Mouse (Mus musculus): ENCODE measurements at regions not wholly inside any gene's neighbourhood (a gene's known extent, or its start where the extent isn't known, plus 50 kb on each side); places are given as distances from the start of the nearest gene placed in this dataset.

GRCm38 (mm10) chr14:54097026-54097425 lies 156.9 kb downstream of the Dad1 start:
- no peak for DNase-seq (ENCODE audit: low spot score)
- H3K9me3 ChIP-seq (replicated peaks; ENCODE audit: control insufficient read depth, low read length), result no peaks in the 10 kb centered on the region
- H3K9ac ChIP-seq (replicated peaks; ENCODE audit: low read depth, low read length), result no peak overlapping the region
- no peak overlapping the region for H3K4me3 ChIP-seq (ENCODE audit: low read depth, low read length)
- no peak overlapping the region for H3K27ac ChIP-seq (ENCODE audit: low read depth)
- ATAC-seq (ENCODE audit: insufficient read depth, low read depth), result no peak
- WGBS, result 58% methylated on average over 2 of the region's 2 CpGs
- no peaks in the 10 kb centered on the region for H3K36me3 ChIP-seq (replicated peaks; ENCODE audit: control insufficient read depth, insufficient read depth, low read length)
- peaks cover 14% of the 10 kb centered on the region; the same call in 1 of the 2 replicates for H3K4me1 ChIP-seq (ENCODE audit: control insufficient read depth, insufficient read depth)
- no peak overlapping the region for H3K4me2 ChIP-seq (ENCODE audit: low read depth, low read length)
- no peak for TF ChIP-seq EP300 (IDR thresholded peaks at IDR 0.05; ENCODE audit: low read depth)
- no peak for TF ChIP-seq CTCF (IDR thresholded peaks at IDR 0.05; ENCODE audit: low read depth)
- H3K27me3 ChIP-seq (ENCODE audit: control insufficient read depth, insufficient read depth, low read length), result no peaks in the 10 kb centered on the region

GRCm38 (mm10) chr14:54092444-54092843 lies 161.5 kb downstream of the Dad1 start:
- WGBS, result 84% methylated on average over 6 of the region's 6 CpGs
- TF ChIP-seq EP300 (IDR thresholded peaks at IDR 0.05; ENCODE audit: low read depth) (no peak), CTCF (IDR thresholded peaks at IDR 0.05; ENCODE audit: low read depth) (no peak)
- H3K4me2 ChIP-seq (ENCODE audit: low read depth, low read length), result no peak overlapping the region
- no peaks in the 10 kb centered on the region for H3K36me3 ChIP-seq (replicated peaks; ENCODE audit: control insufficient read depth, insufficient read depth, low read length)
- H3K4me3 ChIP-seq (ENCODE audit: low read depth, low read length), result no peak overlapping the region
- ATAC-seq (ENCODE audit: insufficient read depth, low read depth) (no peak), DNase-seq (ENCODE audit: low spot score) (no peak)
- peaks cover 2% of the 10 kb centered on the region; the same call in 1 of the 2 replicates for H3K4me1 ChIP-seq (ENCODE audit: control insufficient read depth, insufficient read depth)
- H3K27me3 ChIP-seq (ENCODE audit: control insufficient read depth, insufficient read depth, low read length), result no peaks in the 10 kb centered on the region
- H3K9me3 ChIP-seq (replicated peaks; ENCODE audit: control insufficient read depth, low read length), result no peaks in the 10 kb centered on the region
- no peak overlapping the region for H3K27ac ChIP-seq (ENCODE audit: low read depth)
- no peak overlapping the region for H3K9ac ChIP-seq (replicated peaks; ENCODE audit: low read depth, low read length)

GRCm38 (mm10) chr14:54086660-54087059 lies 167.2 kb downstream of the Dad1 start:
- H3K9me3 ChIP-seq (replicated peaks; ENCODE audit: control insufficient read depth, low read length), result no peaks in the 10 kb centered on the region
- no peaks in the 10 kb centered on the region for H3K27me3 ChIP-seq (ENCODE audit: control insufficient read depth, insufficient read depth, low read length)
- no peak for ATAC-seq (ENCODE audit: insufficient read depth, low read depth)
- TF ChIP-seq CTCF (IDR thresholded peaks at IDR 0.05; ENCODE audit: low read depth), result no peak
- TF ChIP-seq EP300 (IDR thresholded peaks at IDR 0.05; ENCODE audit: low read depth), result no peak
- H3K4me3 ChIP-seq (ENCODE audit: low read depth, low read length), result no peak overlapping the region
- no peaks in the 10 kb centered on the region for H3K4me1 ChIP-seq (ENCODE audit: control insufficient read depth, insufficient read depth)
- DNase-seq (ENCODE audit: low spot score), result no peak
- WGBS, result 67% methylated on average over 11 of the region's 11 CpGs
- no peaks in the 10 kb centered on the region for H3K36me3 ChIP-seq (replicated peaks; ENCODE audit: control insufficient read depth, insufficient read depth, low read length)
- H3K4me2 ChIP-seq (ENCODE audit: low read depth, low read length), result no peak overlapping the region
- no peak overlapping the region for H3K27ac ChIP-seq (ENCODE audit: low read depth)
- H3K9ac ChIP-seq (replicated peaks; ENCODE audit: low read depth, low read length), result no peak overlapping the region

- Histone ChIP-seq H3K9ac (replicated peaks; ENCODE audit: low read depth, low read length) (no peak overlapping the region), H3K27me3 (ENCODE audit: control insufficient read depth, insufficient read depth, low read length) (no peaks in the 10 kb centered on the region), H3K4me1 (ENCODE audit: control insufficient read depth, insufficient read depth) (0 out of 2 replicates have a peak, but pooled peaks cover 4% of the 10 kb centered on the region), H3K27ac (ENCODE audit: low read depth) (no peak overlapping the region), H3K4me3 (ENCODE audit: low read depth, low read length) (no peak overlapping the region), H3K36me3 (replicated peaks; ENCODE audit: control insufficient read depth, insufficient read depth, low read length) (no peaks in the 10 kb centered on the region), H3K9me3 (replicated peaks; ENCODE audit: control insufficient read depth, low read length) (no peaks in the 10 kb centered on the region), H3K4me2 (ENCODE audit: low read depth, low read length) (no peak overlapping the region)
- TF ChIP-seq EP300 (IDR thresholded peaks at IDR 0.05; ENCODE audit: low read depth), result no peak
- TF ChIP-seq CTCF (IDR thresholded peaks at IDR 0.05; ENCODE audit: low read depth), result no peak
- DNase-seq (ENCODE audit: low spot score) (no peak), ATAC-seq (ENCODE audit: insufficient read depth, low read depth) (no peak)
- 43% methylated on average over 3 of the region's 3 CpGs for WGBS
Measured at GRCm38 (mm10) chr14:54074659-54075058, 179.2 kb downstream of the Dad1 start.

GRCm38 (mm10) chr14:54072283-54072912 lies 181.5 kb downstream of the Dad1 start:
- no peaks in the 10 kb centered on the region for H3K36me3 ChIP-seq (replicated peaks; ENCODE audit: control insufficient read depth, insufficient read depth, low read length)
- TF ChIP-seq CTCF (IDR thresholded peaks at IDR 0.05; ENCODE audit: low read depth), result no peak
- TF ChIP-seq EP300 (IDR thresholded peaks at IDR 0.05; ENCODE audit: low read depth), result no peak
- DNase-seq (ENCODE audit: low spot score) (no peak), ATAC-seq (ENCODE audit: insufficient read depth, low read depth) (no peak)
- peak overlapping the region; percentile 8; the same call in 1 of the 2 replicates for H3K4me2 ChIP-seq (ENCODE audit: low read depth, low read length)
- no peak overlapping the region for H3K9ac ChIP-seq (replicated peaks; ENCODE audit: low read depth, low read length)
- H3K9me3 ChIP-seq (replicated peaks; ENCODE audit: control insufficient read depth, low read length), result no peaks in the 10 kb centered on the region
- H3K4me1 ChIP-seq (ENCODE audit: control insufficient read depth, insufficient read depth), result 0 out of 2 replicates have a peak, but pooled peaks cover 4% of the 10 kb centered on the region
- WGBS, result 42% methylated on average over 10 of the region's 10 CpGs
- no peak overlapping the region for H3K4me3 ChIP-seq (ENCODE audit: low read depth, low read length)
- no peak overlapping the region for H3K27ac ChIP-seq (ENCODE audit: low read depth)
- no peaks in the 10 kb centered on the region for H3K27me3 ChIP-seq (ENCODE audit: control insufficient read depth, insufficient read depth, low read length)

GRCm38 (mm10) chr14:54070240-54070639 lies 183.7 kb downstream of the Dad1 start:
- H3K9ac ChIP-seq (replicated peaks; ENCODE audit: low read depth, low read length), result no peak overlapping the region
- no peak for DNase-seq (ENCODE audit: low spot score)
- no peak for TF ChIP-seq EP300 (IDR thresholded peaks at IDR 0.05; ENCODE audit: low read depth)
- no peak for TF ChIP-seq CTCF (IDR thresholded peaks at IDR 0.05; ENCODE audit: low read depth)

More at GRCm38 (mm10) chr14:54070240-54070639, 183.7 kb downstream of the Dad1 start:
- Histone ChIP-seq H3K27ac (ENCODE audit: low read depth) (no peak overlapping the region), H3K4me1 (ENCODE audit: control insufficient read depth, insufficient read depth) (0 out of 2 replicates have a peak, but pooled peaks cover 4% of the 10 kb centered on the region), H3K4me3 (ENCODE audit: low read depth, low read length) (no peak overlapping the region), H3K27me3 (ENCODE audit: control insufficient read depth, insufficient read depth, low read length) (no peaks in the 10 kb centered on the region), H3K36me3 (replicated peaks; ENCODE audit: control insufficient read depth, insufficient read depth, low read length) (no peaks in the 10 kb centered on the region), H3K4me2 (ENCODE audit: low read depth, low read length) (no peak overlapping the region), H3K9me3 (replicated peaks; ENCODE audit: control insufficient read depth, low read length) (no peaks in the 10 kb centered on the region)
- ATAC-seq (ENCODE audit: insufficient read depth, low read depth), result no peak

Measured in heart, postnatal 0 days (tissue).